Mouse (Mus musculus) CD4-positive, CD25-positive, alpha-beta regulatory T cell, adult 2 months (primary cell): ENCODE data around the gene Alkbh2.

ENCODE experiments used
- DNase-seq: peaks from one replicate; pipeline ENCODE4 v3.0.0-alpha.2; 2012; ENCODE audit warnings: low read depth, low spot score

Alkbh2 gene

GRCm38 (mm10) chr5:114146028-114146888 lies 18.2 kb upstream of the Alkbh2 start, which contains the start of gene Acacb:
TSS of gene Acacb (plus strand) at chr5:114146535.
- DNase-seq, result no peak

- no peak for DNase-seq
These were observed 11.2 kb upstream of the Alkbh2 start for GRCm38 (mm10) chr5:114139175-114139574.

GRCm38 (mm10) chr5:114138277-114139164 lies 10.5 kb upstream of the Alkbh2 start:
- DNase-seq, result no peak

GRCm38 (mm10) chr5:114137481-114138276 lies 9.7 kb upstream of the Alkbh2 start:
- DNase-seq, result no peak

GRCm38 (mm10) chr5:114135516-114135915 lies 7.5 kb upstream of the Alkbh2 start:
- peak; percentile 56 for DNase-seq

GRCm38 (mm10) chr5:114134091-114134534 lies 6.1 kb upstream of the Alkbh2 start:
- peak; percentile 43 for DNase-seq

- no peak for DNase-seq
These were observed 4.8 kb upstream of the Alkbh2 start for GRCm38 (mm10) chr5:114132841-114133240.

- DNase-seq, result peak; percentile 89
These were observed 3.5 kb upstream of the Alkbh2 start for GRCm38 (mm10) chr5:114131521-114131840.

GRCm38 (mm10) chr5:114130698-114131520 lies 2.9 kb upstream of the Alkbh2 start:
- peak; percentile 96 for DNase-seq

- peak; percentile 86 for DNase-seq
These were observed 2.2 kb upstream of the Alkbh2 start, which contains the start of gene Ung for GRCm38 (mm10) chr5:114130211-114130605. TSS of gene Ung (plus strand) at chr5:114130386.

GRCm38 (mm10) chr5:114129550-114130210 lies 1.7 kb upstream of the Alkbh2 start:
- DNase-seq, result no peak

GRCm38 (mm10) chr5:114126499-114127244 lies 1.3 kb downstream of the Alkbh2 start:
- no peak for DNase-seq

- DNase-seq, result no peak
These were observed 2.0 kb downstream of the Alkbh2 start for GRCm38 (mm10) chr5:114126008-114126407.

- DNase-seq, result no peak
These were observed 8.2 kb downstream of the Alkbh2 start for GRCm38 (mm10) chr5:114119806-114120205.

GRCm38 (mm10) chr5:114116586-114116985 lies 11.4 kb downstream of the Alkbh2 start:
- DNase-seq, result no peak

- no peak for DNase-seq
These were observed 13.0 kb downstream of the Alkbh2 start for GRCm38 (mm10) chr5:114115030-114115429.

GRCm38 (mm10) chr5:114113334-114113733 lies 14.7 kb downstream of the Alkbh2 start:
- peak; percentile 32 for DNase-seq

GRCm38 (mm10) chr5:114106391-114106935 lies 21.6 kb downstream of the Alkbh2 start:
- DNase-seq, result no peak

- DNase-seq, result no peak
These were observed 25.2 kb downstream of the Alkbh2 start for GRCm38 (mm10) chr5:114102807-114103206.
